Mouse (Mus musculus) lung, embryonic 16.5 days (tissue): Measurements from ENCODE around the gene Usp49. TPM values are rescaled to one million over a fixed set of nuclear protein-coding genes. Genes with fewer than 3 reads are reported as not detected.
"Not testable (repeated sequence)": the region's sequence is repeated elsewhere in the genome, so short reads cannot be mapped to it uniquely, and the experiment has no call there.

Experiments
- ATAC-seq: fragments of 200-750 bp; cut with Nextera tagmentation; 2 replicates; pipeline ENCODE4 v1.8.0; 2017; ENCODE audit warnings: low read depth, mild to moderate bottlenecking, moderate library complexity
- H3K27ac ChIP-seq: fragments of 300-500 bp; sonication (generic); 2 replicates; pipeline ENCODE4 v1.5.1; 2014; ENCODE audit warnings: mild to moderate bottlenecking, control low read depth, low read length
- H3K27me3 ChIP-seq: fragments of 300-500 bp; sonication (generic); 2 replicates; pipeline ENCODE4 v1.6.1; 2014; ENCODE audit warnings: low read depth, low read length, mixed read lengths; ENCODE audit not compliant: control insufficient read depth, insufficient read depth
- H3K36me3 ChIP-seq: fragments of 300-500 bp; sonication (generic); 2 replicates; pipeline ENCODE4 v1.6.1; 2014; ENCODE audit warnings: low read length; ENCODE audit not compliant: control insufficient read depth, insufficient read depth
- H3K4me1 ChIP-seq: fragments of 300-500 bp; sonication (generic); replicated peaks from 2 replicates; pipeline ENCODE4 v1.6.1; 2014; ENCODE audit warnings: low read length, mixed read lengths; ENCODE audit not compliant: control insufficient read depth, insufficient read depth
- H3K4me2 ChIP-seq: fragments of 300-500 bp; sonication (generic); 2 replicates; pipeline ENCODE4 v1.6.1; 2014; ENCODE audit warnings: low read depth, low read length, control low read depth
- H3K4me3 ChIP-seq: fragments of 300-500 bp; sonication (generic); 2 replicates; pipeline ENCODE4 v1.5.1; 2014; ENCODE audit warnings: mild to moderate bottlenecking, low read length, control low read depth
- H3K9ac ChIP-seq: fragments of 300-500 bp; sonication (generic); 2 replicates; pipeline ENCODE4 v1.6.1; 2014; ENCODE audit warnings: low read length, control low read depth
- H3K9me3 ChIP-seq: fragments of 300-500 bp; sonication (generic); 2 replicates; pipeline ENCODE4 v1.6.1; 2016; ENCODE audit warnings: low read length; ENCODE audit not compliant: control insufficient read depth
- WGBS: fragments of 180-500 bp; shearing (Covaris S2); extraction: QIAGEN DNeasy Blood & Tissue Kit; methylation state at CpG from one replicate; pipeline ENCODE4 v1.1.7; 2014; 5-methylcytosine and 5-hydroxymethylcytosine counted together
- polyA plus RNA-seq: library from polyadenylated mRNA; unstranded; fragments of >200 nt; fragmentation: Nextera tagmentation; extraction: Ambion mirVana; gene quantifications from 2 replicates; pipeline ENCODE4 v1.2.1, GENCODE M21; 2015

Usp49 gene
- polyA plus RNA-seq, 1 experiment from 2014 or later, result 2.6 TPM

DNA sequence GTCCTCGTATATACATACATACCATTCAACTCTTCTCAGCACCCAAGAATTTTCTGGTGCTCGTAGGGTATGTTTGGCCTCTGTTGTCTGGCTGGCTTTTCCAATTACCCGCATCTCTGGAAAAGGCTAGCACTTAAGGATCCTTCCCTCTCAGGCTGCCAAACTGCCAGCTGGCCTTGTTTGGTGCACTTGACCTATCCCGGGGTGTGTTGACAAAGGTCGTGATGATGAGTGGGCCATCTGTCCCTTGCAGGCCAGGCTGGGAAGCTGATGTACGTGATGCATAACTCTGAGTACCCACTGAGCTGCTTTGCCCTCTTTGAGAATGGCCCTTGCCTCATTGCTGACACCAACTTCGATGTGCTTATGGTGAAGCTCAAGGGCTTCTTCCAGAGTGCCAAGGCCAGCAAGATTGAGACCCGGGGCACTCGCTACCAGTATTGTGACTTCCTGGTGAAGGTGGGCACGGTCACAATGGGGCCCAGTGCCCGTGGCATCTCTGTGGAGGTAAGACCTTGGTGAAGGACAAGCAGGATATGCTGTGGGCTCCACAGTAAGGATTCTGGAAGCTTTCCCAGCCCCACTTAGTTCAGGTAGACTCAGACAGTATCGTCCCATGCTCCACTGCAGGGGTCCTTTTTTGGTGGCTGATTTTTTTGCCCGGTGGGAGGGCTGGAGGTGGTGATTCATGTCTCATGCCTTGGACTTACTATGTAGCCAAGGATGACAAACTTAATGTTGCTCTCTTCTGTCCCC is 11.8 kb upstream of the Usp49 start:
- WGBS, result 84% methylated on average over 13 of the region's 13 CpGs
- H3K36me3 ChIP-seq, result peaks cover 46% of the 10 kb centered on the region
- ATAC-seq, result no peak

DNA sequence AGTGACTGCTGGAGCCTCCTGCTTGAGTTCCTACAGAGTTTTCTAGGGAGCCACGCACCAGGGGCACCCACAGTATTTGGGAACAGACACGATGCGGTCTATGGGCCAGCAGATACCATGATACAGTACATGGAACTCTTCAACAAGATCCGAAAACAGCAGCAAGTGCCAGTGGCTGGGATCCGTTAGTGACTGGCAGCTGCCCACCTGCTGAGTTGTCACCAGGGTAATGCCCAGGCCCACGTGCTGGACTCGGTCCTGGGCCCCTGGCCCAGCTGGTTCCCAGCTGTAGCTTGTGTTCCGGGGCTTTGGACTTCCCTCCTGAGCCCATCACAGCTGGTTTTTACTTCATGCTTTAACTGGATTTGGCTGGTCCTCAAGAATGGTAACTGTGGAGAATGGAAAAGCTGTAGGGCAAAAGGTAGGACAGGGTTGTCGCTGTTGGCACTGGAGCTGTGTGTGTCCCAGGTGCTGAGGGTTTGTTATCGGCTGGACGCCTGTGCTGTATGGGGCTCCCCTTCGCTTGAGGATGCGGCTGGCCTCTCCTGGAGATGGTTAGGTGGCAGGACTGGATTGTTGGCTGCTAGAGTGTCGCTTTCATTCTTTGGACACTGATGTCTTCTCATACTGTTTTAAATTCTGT is 7.5 kb upstream of the Usp49 start:
- Histone ChIP-seq H3K9me3 (no peaks in the 10 kb centered on the region), H3K36me3 (peaks cover 40% of the 10 kb centered on the region), H3K4me1 (peaks cover 3% of the 10 kb centered on the region), H3K4me3 (no peak overlapping the region), H3K4me2 (no peak overlapping the region), H3K27me3 (no peaks in the 10 kb centered on the region), H3K27ac (no peak overlapping the region), H3K9ac (no peak overlapping the region)
- WGBS, result 93% methylated on average over 14 of the region's 14 CpGs
- no peak for ATAC-seq

More for the DNA sequence above, 11.8 kb upstream of the Usp49 start:
- Histone ChIP-seq H3K9ac (no peak overlapping the region), H3K9me3 (no peaks in the 10 kb centered on the region), H3K27me3 (no peaks in the 10 kb centered on the region), H3K4me2 (no peak overlapping the region), H3K4me1 (no peaks in the 10 kb centered on the region), H3K4me3 (no peak overlapping the region), H3K27ac (no peak overlapping the region)

DNA sequence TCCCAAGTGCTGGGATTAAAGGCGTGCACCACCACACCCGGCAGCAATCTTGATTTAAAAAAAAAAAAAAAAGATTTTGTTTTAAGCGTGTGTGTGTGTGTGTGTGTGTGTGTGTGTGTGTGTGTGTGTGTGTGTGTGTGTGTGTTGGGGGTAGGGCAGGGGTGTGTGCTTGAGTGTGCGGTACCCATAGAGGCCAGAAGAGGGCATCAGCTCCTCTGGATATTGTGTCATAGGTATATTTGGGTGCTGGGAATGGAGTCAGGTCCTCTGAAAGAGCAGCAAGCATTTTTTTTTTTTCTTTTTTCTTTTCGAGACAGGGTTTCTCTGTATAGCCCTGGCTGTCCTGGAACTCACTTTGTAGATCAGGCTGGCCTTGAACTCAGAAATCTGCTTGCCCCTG is 5.9 kb upstream of the Usp49 start:
- not testable (repeated sequence) for H3K9me3 ChIP-seq, H3K4me3 ChIP-seq, ATAC-seq, H3K9ac ChIP-seq, H3K4me2 ChIP-seq, H3K27ac ChIP-seq, H3K4me1 ChIP-seq, H3K27me3 ChIP-seq
- 95% methylated on average over 4 of the region's 5 CpGs for WGBS
- H3K36me3 ChIP-seq, result peaks cover 35% of the 10 kb centered on the region

DNA sequence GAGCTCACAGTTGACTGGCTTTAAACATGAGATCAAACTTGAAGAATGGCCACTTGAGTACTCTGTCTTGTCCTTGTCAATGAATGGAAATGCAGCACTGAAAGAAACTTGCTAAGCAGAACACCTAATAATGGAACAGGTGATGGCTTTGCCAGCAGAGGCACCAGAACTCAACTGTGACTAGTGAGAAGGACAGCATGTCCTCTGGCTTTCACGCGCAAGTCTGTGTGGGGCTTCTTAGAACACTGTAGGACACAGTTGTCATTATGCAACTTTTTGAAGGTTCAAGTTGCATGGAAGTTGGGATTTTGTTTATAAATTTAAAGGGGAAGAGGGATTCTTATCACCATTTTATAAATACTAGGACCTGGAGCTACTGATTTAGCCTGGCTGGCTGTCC is 5.4 kb upstream of the Usp49 start:
- H3K4me2 ChIP-seq, result no peak overlapping the region
- H3K27me3 ChIP-seq, result no peaks in the 10 kb centered on the region
- H3K4me1 ChIP-seq, result peaks cover 7% of the 10 kb centered on the region
- H3K4me3 ChIP-seq, result no peak overlapping the region
- 94% methylated on average over 2 of the region's 2 CpGs for WGBS
- H3K36me3 ChIP-seq, result peaks cover 30% of the 10 kb centered on the region
- no peak overlapping the region for H3K9ac ChIP-seq
- no peaks in the 10 kb centered on the region for H3K9me3 ChIP-seq
- H3K27ac ChIP-seq, result no peak overlapping the region
- ATAC-seq, result no peak

DNA sequence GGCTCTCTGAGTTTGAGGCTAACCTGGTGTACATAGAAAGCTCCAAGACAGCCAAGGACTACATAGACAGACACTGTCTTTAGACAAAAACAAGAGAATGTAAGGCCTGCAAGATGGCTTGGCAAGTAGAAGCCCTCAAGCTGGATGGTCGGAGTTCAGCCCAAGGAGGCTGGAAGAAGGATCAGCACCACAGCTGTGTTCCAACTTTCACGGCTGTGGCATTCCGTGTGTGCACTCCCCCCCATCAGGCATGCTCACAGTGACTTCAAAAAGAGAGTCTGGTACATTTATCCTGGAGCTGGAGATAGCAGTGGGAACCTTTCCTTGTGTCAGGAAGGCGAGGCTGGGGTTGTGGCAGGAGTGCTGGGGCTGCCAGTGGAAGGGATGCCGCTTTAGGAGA is 4.5 kb upstream of the Usp49 start:
- Histone ChIP-seq H3K27ac (no peak overlapping the region), H3K9ac (no peak overlapping the region), H3K4me2 (no peak overlapping the region), H3K27me3 (no peaks in the 10 kb centered on the region), H3K9me3 (no peaks in the 10 kb centered on the region), H3K4me3 (no peak overlapping the region), H3K4me1 (peaks cover 15% of the 10 kb centered on the region), H3K36me3 (peaks cover 25% of the 10 kb centered on the region)
- 70% methylated on average over 5 of the region's 5 CpGs for WGBS
- no peak for ATAC-seq

DNA sequence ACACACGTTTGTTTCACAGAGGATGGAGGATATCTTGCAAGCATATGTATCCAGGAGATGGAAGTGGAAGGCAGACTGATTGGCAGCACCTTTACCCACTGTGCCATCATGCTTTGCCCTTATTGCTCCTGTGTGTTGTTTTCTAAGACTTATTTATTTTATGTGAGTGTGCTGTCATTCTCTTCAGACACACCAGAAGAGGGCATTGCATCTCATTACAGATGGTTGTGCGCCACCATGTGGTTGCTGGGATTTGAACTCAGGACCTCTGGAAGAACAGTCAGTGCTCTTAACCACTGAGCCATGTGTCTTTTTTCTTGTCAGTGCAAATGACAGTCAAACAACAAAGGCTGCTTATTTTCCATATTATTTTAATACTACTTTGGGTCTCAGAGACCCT is 2.7 kb upstream of the Usp49 start:
- H3K9me3 ChIP-seq, result no peaks in the 10 kb centered on the region
- peak overlapping the region; percentile 97 for H3K4me2 ChIP-seq
- H3K27ac ChIP-seq, result no peak overlapping the region
- H3K36me3 ChIP-seq, result peaks cover 18% of the 10 kb centered on the region
- ATAC-seq, result no peak
- WGBS, result 70% methylated on average over 2 of the region's 2 CpGs
- H3K4me3 ChIP-seq, result no peak overlapping the region; the same call in 1 of the 2 replicates
- H3K4me1 ChIP-seq, result peaks cover 17% of the 10 kb centered on the region
- H3K9ac ChIP-seq, result no peak overlapping the region
- H3K27me3 ChIP-seq, result no peaks in the 10 kb centered on the region

DNA sequence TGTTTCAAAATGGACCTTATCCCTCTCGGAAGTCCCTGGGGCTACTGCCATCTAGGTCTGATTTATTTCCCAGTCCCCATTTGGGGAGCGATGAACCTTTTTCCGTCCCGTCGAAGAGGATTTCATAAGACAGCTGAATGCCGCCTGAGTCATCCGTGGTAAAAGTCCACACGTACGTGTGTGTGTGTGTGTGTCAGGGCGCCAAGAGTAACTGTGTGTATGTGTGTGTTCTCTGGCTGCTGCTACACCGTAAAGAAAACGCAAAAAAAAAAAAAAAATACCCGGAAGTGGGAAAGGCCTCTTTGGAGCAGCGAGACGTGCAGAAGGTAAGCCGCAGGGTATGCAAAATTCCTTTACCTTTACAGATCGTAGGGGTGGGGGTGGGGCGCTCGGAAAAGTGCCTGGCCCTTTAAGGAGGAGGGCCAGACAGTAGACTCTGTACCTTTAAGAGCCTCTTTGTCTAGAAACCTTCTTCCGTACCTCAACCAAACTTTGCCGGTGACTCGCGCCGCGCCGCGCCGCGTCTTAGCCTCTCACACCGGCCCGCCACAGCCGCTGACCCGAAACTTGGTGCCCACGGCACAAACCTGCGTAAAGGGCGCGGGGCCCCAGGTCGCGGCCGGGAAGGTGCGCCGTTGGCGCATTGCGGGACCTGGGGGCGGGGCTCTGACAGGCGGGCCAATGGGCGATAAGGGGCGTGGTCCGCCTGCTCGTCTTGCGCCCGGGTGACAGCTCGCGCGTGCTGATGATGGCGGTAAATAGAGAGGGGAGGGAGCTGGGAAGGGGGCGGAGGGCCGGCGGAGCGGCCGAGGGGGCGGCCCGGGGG is 1.4 kb upstream of the Usp49 start:
- H3K4me3 ChIP-seq, result peak overlapping the region; percentile 79
- peaks cover 6% of the 10 kb centered on the region; the same call in 1 of the 2 replicates for H3K36me3 ChIP-seq
- peak overlapping the region; percentile 93 for H3K27ac ChIP-seq
- H3K9me3 ChIP-seq, result no peaks in the 10 kb centered on the region
- H3K4me2 ChIP-seq, result peak overlapping the region; percentile 97
- peak; percentile 96 for ATAC-seq
- H3K4me1 ChIP-seq, result peaks cover 17% of the 10 kb centered on the region
- under 1% methylated on average over 62 of the region's 63 CpGs for WGBS
- H3K9ac ChIP-seq, result peak overlapping the region; percentile 79
- H3K27me3 ChIP-seq, result no peaks in the 10 kb centered on the region

DNA sequence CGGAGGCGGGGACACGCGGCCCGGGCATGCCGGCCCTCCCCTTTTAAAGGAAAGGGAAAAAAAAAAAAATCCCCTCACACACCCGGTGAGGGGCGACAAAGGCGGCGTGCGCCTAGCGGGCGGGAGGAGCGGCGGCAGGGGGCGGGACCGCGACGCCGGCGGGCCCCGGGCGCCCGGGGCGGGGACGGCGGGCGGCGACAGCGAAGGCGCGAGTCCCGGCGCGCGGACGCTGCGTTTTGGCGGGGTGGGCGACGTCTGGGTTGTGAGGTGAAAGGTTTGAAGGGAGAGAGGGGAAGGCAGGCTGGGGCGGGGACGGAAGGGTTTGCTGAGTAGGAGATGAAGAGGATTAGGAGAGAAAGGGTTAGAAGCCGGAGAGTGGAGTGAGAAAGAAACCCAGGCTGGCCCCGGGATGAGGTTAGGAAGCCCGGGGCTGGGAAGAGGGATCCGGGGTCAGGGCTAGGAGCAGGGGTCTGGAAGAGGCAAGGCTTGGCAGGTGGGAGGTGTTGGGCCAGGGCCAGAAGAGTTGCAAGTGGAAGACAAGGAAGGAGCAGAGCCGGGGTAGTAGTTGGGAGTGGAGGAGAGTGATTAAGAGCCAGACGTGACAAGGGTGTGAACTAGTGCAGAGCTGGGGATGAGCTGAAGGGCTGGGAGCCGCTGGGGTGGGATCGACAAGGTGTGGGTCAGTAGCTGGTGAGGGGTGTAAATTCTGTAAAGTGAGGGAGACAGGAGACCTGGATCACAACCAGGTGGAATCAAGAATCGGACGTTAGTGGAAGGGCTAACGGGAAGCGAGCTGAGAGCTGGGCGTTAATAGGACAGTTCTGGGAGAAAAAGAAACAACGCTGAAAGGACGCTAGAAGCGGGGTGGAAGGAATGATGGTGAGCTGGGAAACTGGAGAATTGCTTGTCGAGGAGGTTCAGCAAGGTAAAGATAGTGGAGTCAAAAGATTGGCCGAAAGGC is 493 bp upstream of the Usp49 start:
- under 1% methylated on average over 61 of the region's 61 CpGs for WGBS

More for the DNA sequence above, 493 bp upstream of the Usp49 start:
- Histone ChIP-seq H3K36me3 (0 out of 2 replicates have a peak, but pooled peaks cover 2% of the 10 kb centered on the region), H3K27me3 (no peaks in the 10 kb centered on the region), H3K27ac (peak overlapping the region; percentile 93), H3K9me3 (no peaks in the 10 kb centered on the region), H3K4me3 (peak overlapping the region; percentile 79), H3K9ac (peak overlapping the region; percentile 79), H3K4me1 (peaks cover 17% of the 10 kb centered on the region), H3K4me2 (peak overlapping the region; percentile 97)
- peak; percentile 11 for ATAC-seq
